Mouse (Mus musculus) right cerebral cortex, postnatal 10 days (tissue): Measurements from ENCODE around the gene Mtg1.

Source experiments
- DNase-seq, 2 experiments: peaks; one replicate each; pipeline ENCODE4 v3.0.0; 2021; ENCODE audit warnings: low spot score in 2 of 2

Gene Mtg1

GRCm38 (mm10) chr7:140187721-140188390 lies 50.5 kb downstream of the Mtg1 start:
- DNase-seq: no peak

GRCm38 (mm10) chr7:140188391-140189328 lies 51.3 kb downstream of the Mtg1 start:
- DNase-seq: no peak

- no peak for DNase-seq
Observed at GRCm38 (mm10) chr7:140190435-140190834, 53.1 kb downstream of the Mtg1 start.

- no peak for DNase-seq
Observed at GRCm38 (mm10) chr7:140192445-140192844, 55.1 kb downstream of the Mtg1 start.

- DNase-seq: no peak
Observed at GRCm38 (mm10) chr7:140192851-140193250, 55.5 kb downstream of the Mtg1 start.

GRCm38 (mm10) chr7:140194031-140194430 lies 56.7 kb downstream of the Mtg1 start:
- no peak for DNase-seq

GRCm38 (mm10) chr7:140196002-140196401 lies 58.6 kb downstream of the Mtg1 start:
- DNase-seq: no peak
